Mouse (Mus musculus) CH12.LX (cell line): ENCODE data around the gene Rptor.

Experiments used
- CHD1 ChIP-seq: IDR thresholded peaks from 2 replicates; pipeline ENCODE4 v1.6.1; 2012; ENCODE audit warnings: low read depth, low read length, improper control_type of control experiment, inconsistent platforms
- CTCF ChIP-seq, 2 experiments: IDR thresholded peaks in 1 of 2; conservative IDR thresholded peaks in 1 of 2; 2 replicates each; pipeline ENCODE4 v1.5.1; 2011 to 2012; ENCODE audit warnings: low read depth in 2 of 2, low read length in 2 of 2, improper control_type of control experiment in 1 of 2, inconsistent platforms in 1 of 2, mild to moderate bottlenecking in 1 of 2, moderate library complexity in 1 of 2
- E2F4 ChIP-seq: IDR thresholded peaks from 2 replicates; pipeline ENCODE4 v1.6.1; 2011; ENCODE audit warnings: low read depth, low read length, improper control_type of control experiment; ENCODE audit not compliant: insufficient replicate concordance
- EP300 ChIP-seq: IDR thresholded peaks from 2 replicates; pipeline ENCODE4 v1.6.1; 2011; ENCODE audit warnings: low read length, improper control_type of control experiment
- GABPA ChIP-seq: IDR thresholded peaks from 2 replicates; pipeline ENCODE4 v1.6.1; 2012; ENCODE audit warnings: low read depth, low read length, improper control_type of control experiment, inconsistent platforms; ENCODE audit not compliant: insufficient replicate concordance
- HCFC1 ChIP-seq: IDR thresholded peaks from 2 replicates; pipeline ENCODE4 v1.6.1; 2012; ENCODE audit warnings: low read depth, mild to moderate bottlenecking, inconsistent platforms, low read length, improper control_type of control experiment
- NELFE ChIP-seq: IDR thresholded peaks from 2 replicates; pipeline ENCODE4 v1.6.1; 2011; ENCODE audit warnings: low read depth, low read length, improper control_type of control experiment
- NRF1 ChIP-seq: IDR thresholded peaks from 2 replicates; pipeline ENCODE4 v1.6.1; 2014; ENCODE audit warnings: low read depth, mild to moderate bottlenecking, inconsistent platforms, low read length, improper control_type of control experiment, moderate library complexity
- PAX5 ChIP-seq: IDR thresholded peaks from 2 replicates; pipeline ENCODE4 v1.6.1; 2012; ENCODE audit warnings: low read length, inconsistent platforms, mixed read lengths
- POLR2A ChIP-seq: IDR thresholded peaks from 2 replicates; pipeline ENCODE4 v1.6.1; 2011; ENCODE audit warnings: low read depth, mild to moderate bottlenecking, improper control_type of control experiment, low read length
- TCF12 ChIP-seq: IDR thresholded peaks from 2 replicates; pipeline ENCODE4 v1.6.1; 2014; ENCODE audit warnings: low read depth, mild to moderate bottlenecking, inconsistent platforms, low read length, improper control_type of control experiment
- USF1 ChIP-seq: IDR thresholded peaks from 2 replicates; pipeline ENCODE4 v1.6.1; 2014; ENCODE audit warnings: low read depth, mild to moderate bottlenecking, inconsistent platforms, low read length, improper control_type of control experiment
- ZKSCAN1 ChIP-seq: IDR thresholded peaks from 2 replicates; pipeline ENCODE4 v1.6.1; 2012; ENCODE audit warnings: low read depth, inconsistent platforms, low read length, improper control_type of control experiment, borderline replicate concordance

- TF ChIP-seq TCF12 (no peak), NRF1 (no peak), GABPA (no peak), PAX5 (no peak), E2F4 (no peak), HCFC1 (no peak), POLR2A (no peak), EP300 (no peak), CTCF (conservative IDR thresholded peaks at IDR 0.05 in 1 of 2, IDR thresholded peaks at IDR 0.05 in 1 of 2; ENCODE audit: low read depth in 2 of 2, low read length in 2 of 2) (no peak), CHD1 (no peak), USF1 (no peak), ZKSCAN1 (no peak), NELFE (no peak)
These were observed 336.5 kb downstream of the Rptor start for GRCm38 (mm10) chr11:119939073-119939710.
